Mouse (Mus musculus): ENCODE results near the gene Rgl1. TPM values are rescaled to one million over a fixed set of nuclear protein-coding genes. Genes with fewer than 3 reads are reported as not detected.
A peak's percentile ranks its signal among the peaks of the same experiment; 100 is the strongest.

The Rgl1 gene
- polyA plus RNA-seq, 1 experiment from 2014 or later, result 33.2 TPM

DNA sequence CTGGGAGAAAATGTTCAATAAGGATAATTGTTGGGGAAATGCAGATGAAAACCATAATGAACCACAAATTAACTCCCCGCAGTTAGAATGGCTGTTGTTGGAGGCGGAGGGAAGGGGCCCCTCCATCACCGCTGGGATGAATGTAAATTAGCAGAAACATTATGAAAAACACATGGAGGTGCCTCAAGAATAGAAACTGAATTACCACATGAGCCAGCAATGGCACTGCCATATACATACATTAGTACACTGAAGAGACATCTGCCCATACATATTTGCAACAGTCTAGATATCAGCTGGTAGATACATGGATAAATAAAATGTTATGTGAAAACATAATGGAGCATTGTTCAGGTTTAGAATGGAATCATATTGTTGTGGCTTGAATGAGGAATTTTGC lies 51.7 kb downstream of the Rgl1 start:
- Histone ChIP-seq H3K27ac (ENCODE audit: low read length) (no peak overlapping the region), H3K4me1 (ENCODE audit: insufficient read depth, low read depth, low read length) (no peaks in the 10 kb centered on the region; the same call in 1 of the 2 replicates), H3K9ac (replicated peaks; ENCODE audit: low read depth) (no peak overlapping the region), H3K4me3 (ENCODE audit: low read depth, low read length) (no peak overlapping the region), H3K4me2 (replicated peaks; ENCODE audit: low read depth, low read length) (no peak overlapping the region), H3K9me3 (ENCODE audit: low read length) (no peaks in the 10 kb centered on the region), H3K27me3 (replicated peaks; ENCODE audit: insufficient read depth, low read length) (no peaks in the 10 kb centered on the region), H3K36me3 (ENCODE audit: insufficient read depth, low read length) (no peaks in the 10 kb centered on the region)
- TF ChIP-seq CTCF (IDR thresholded peaks at IDR 0.05) (no peak), EP300 (IDR thresholded peaks at IDR 0.05) (no peak)
- ATAC-seq (no peak), DNase-seq (ENCODE audit: low spot score) (no peak)
- 90% methylated on average over 3 of the region's 3 CpGs for WGBS

DNA sequence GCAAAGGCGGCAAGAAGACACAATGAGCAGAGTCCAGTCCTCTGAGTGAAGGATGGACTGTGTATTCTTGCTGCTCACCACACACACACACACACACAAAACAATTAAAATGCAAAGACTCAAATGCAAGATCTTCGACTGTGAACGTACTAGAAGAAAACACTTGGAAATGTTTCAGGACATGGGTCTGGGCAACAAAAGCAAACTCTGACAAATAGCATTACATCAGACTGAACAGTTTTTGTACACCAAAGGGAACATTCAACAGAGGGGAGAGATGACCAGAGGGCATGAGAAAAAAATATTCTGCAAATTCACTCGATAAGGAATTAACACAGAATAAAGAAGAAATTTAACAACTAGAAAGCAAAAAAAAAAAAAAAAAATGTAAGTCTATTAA lies 52.2 kb downstream of the Rgl1 start:
- DNase-seq (ENCODE audit: low spot score) (no peak), ATAC-seq (no peak)
- Histone ChIP-seq H3K4me3 (ENCODE audit: low read depth, low read length) (no peak overlapping the region), H3K9ac (replicated peaks; ENCODE audit: low read depth) (no peak overlapping the region), H3K27ac (ENCODE audit: low read length) (no peak overlapping the region), H3K4me1 (ENCODE audit: insufficient read depth, low read depth, low read length) (no peaks in the 10 kb centered on the region; the same call in 1 of the 2 replicates), H3K4me2 (replicated peaks; ENCODE audit: low read depth, low read length) (no peak overlapping the region), H3K36me3 (ENCODE audit: insufficient read depth, low read length) (no peaks in the 10 kb centered on the region), H3K9me3 (ENCODE audit: low read length) (no peaks in the 10 kb centered on the region), H3K27me3 (replicated peaks; ENCODE audit: insufficient read depth, low read length) (no peaks in the 10 kb centered on the region)
- 88% methylated on average over 4 of the region's 4 CpGs for WGBS
- TF ChIP-seq CTCF (IDR thresholded peaks at IDR 0.05) (no peak), EP300 (IDR thresholded peaks at IDR 0.05) (no peak)

DNA sequence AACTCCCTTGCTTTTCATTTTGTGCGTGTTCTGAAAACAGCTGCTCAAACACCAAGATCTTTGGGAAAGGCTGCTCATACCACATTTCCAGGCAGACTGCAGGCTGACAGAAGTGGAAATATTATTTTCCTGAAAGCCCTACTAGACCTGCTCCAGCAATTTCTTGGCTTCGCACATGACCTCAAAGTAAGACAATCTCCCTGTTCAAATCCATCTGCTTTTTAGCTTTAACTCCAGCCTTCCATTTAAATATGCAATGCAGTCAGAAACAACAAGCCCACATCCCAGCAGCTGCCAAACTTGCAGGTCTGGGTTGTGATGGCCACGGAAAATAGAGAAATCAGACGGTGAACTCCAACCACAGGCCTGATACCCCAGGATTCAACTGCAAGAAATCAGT lies 55.1 kb downstream of the Rgl1 start:
- H3K36me3 ChIP-seq (ENCODE audit: insufficient read depth, low read length), result no peaks in the 10 kb centered on the region
- H3K9me3 ChIP-seq (ENCODE audit: low read length), result no peaks in the 10 kb centered on the region
- no peak overlapping the region for H3K27ac ChIP-seq (ENCODE audit: low read length)
- no peaks in the 10 kb centered on the region for H3K27me3 ChIP-seq (replicated peaks; ENCODE audit: insufficient read depth, low read length)
- H3K4me3 ChIP-seq (ENCODE audit: low read depth, low read length), result no peak overlapping the region
- H3K9ac ChIP-seq (replicated peaks; ENCODE audit: low read depth), result no peak overlapping the region
- H3K4me2 ChIP-seq (replicated peaks; ENCODE audit: low read depth, low read length), result no peak overlapping the region
- no peak for TF ChIP-seq EP300 (IDR thresholded peaks at IDR 0.05)
- no peak for TF ChIP-seq CTCF (IDR thresholded peaks at IDR 0.05)
- ATAC-seq (no peak), DNase-seq (ENCODE audit: low spot score) (no peak)
- WGBS, result 76% methylated on average over 4 of the region's 4 CpGs
- H3K4me1 ChIP-seq (ENCODE audit: insufficient read depth, low read depth, low read length), result no peaks in the 10 kb centered on the region

DNA sequence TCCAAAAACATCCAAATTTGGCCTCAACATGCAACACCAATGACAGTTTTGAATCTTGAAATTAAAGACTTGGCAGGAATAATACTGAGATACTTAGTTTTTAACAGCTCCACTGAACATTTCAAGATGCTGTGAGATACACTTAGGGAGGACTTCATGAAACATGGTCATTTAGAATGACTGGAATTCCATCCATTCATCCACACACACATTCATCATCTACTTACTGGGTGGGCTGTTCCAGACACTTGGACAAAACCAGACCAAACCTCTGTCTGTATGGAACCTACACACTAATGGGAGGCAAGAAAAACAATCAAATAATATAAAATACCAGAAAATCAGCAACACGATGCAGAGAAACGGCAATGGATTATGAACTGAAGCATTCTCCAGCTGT lies 58.6 kb downstream of the Rgl1 start:
- Histone ChIP-seq H3K9ac (replicated peaks; ENCODE audit: low read depth) (no peak overlapping the region), H3K36me3 (ENCODE audit: insufficient read depth, low read length) (no peaks in the 10 kb centered on the region), H3K9me3 (ENCODE audit: low read length) (no peaks in the 10 kb centered on the region), H3K27ac (ENCODE audit: low read length) (no peak overlapping the region), H3K4me2 (replicated peaks; ENCODE audit: low read depth, low read length) (no peak overlapping the region), H3K4me1 (ENCODE audit: insufficient read depth, low read depth, low read length) (no peaks in the 10 kb centered on the region), H3K4me3 (ENCODE audit: low read depth, low read length) (no peak overlapping the region), H3K27me3 (replicated peaks; ENCODE audit: insufficient read depth, low read length) (no peaks in the 10 kb centered on the region)
- no peak for ATAC-seq
- no peak for DNase-seq (ENCODE audit: low spot score)
- WGBS, result 66% methylated on average over 2 of the region's 2 CpGs
- TF ChIP-seq EP300 (IDR thresholded peaks at IDR 0.05), result no peak
- no peak for TF ChIP-seq CTCF (IDR thresholded peaks at IDR 0.05)

GRCm38 (mm10) chr1:152703941-152704340 lies 62.2 kb downstream of the Rgl1 start:
- TF ChIP-seq EP300 (IDR thresholded peaks at IDR 0.05) (no peak), CTCF (IDR thresholded peaks at IDR 0.05) (no peak)
- ATAC-seq (0 out of 2 replicates have a peak, but pooled peaks have one; percentile 6), DNase-seq (ENCODE audit: low spot score) (no peak)
- Histone ChIP-seq H3K36me3 (ENCODE audit: insufficient read depth, low read length) (no peaks in the 10 kb centered on the region), H3K27me3 (replicated peaks; ENCODE audit: insufficient read depth, low read length) (no peaks in the 10 kb centered on the region), H3K4me2 (replicated peaks; ENCODE audit: low read depth, low read length) (no peak overlapping the region), H3K9me3 (ENCODE audit: low read length) (no peaks in the 10 kb centered on the region), H3K27ac (ENCODE audit: low read length) (no peak overlapping the region), H3K4me1 (ENCODE audit: insufficient read depth, low read depth, low read length) (no peaks in the 10 kb centered on the region), H3K4me3 (ENCODE audit: low read depth, low read length) (no peak overlapping the region), H3K9ac (replicated peaks; ENCODE audit: low read depth) (no peak overlapping the region)
- 34% methylated on average over 6 of the region's 6 CpGs for WGBS

- H3K27me3 ChIP-seq (replicated peaks; ENCODE audit: insufficient read depth, low read length), result no peaks in the 10 kb centered on the region
- no peak overlapping the region for H3K4me2 ChIP-seq (replicated peaks; ENCODE audit: low read depth, low read length)
- DNase-seq (ENCODE audit: low spot score) (no peak), ATAC-seq (peak; percentile 57)
- no peak overlapping the region for H3K9ac ChIP-seq (replicated peaks; ENCODE audit: low read depth)
- H3K9me3 ChIP-seq (ENCODE audit: low read length), result no peaks in the 10 kb centered on the region
- no peaks in the 10 kb centered on the region for H3K36me3 ChIP-seq (ENCODE audit: insufficient read depth, low read length)
- TF ChIP-seq CTCF (IDR thresholded peaks at IDR 0.05), result no peak
- TF ChIP-seq EP300 (IDR thresholded peaks at IDR 0.05), result no peak
- H3K4me3 ChIP-seq (ENCODE audit: low read depth, low read length), result no peak overlapping the region
- 54% methylated on average over 6 of the region's 6 CpGs for WGBS
- H3K27ac ChIP-seq (ENCODE audit: low read length), result no peak overlapping the region
- no peaks in the 10 kb centered on the region for H3K4me1 ChIP-seq (ENCODE audit: insufficient read depth, low read depth, low read length)
Observed at GRCm38 (mm10) chr1:152702920-152703319, 63.2 kb downstream of the Rgl1 start.

DNA sequence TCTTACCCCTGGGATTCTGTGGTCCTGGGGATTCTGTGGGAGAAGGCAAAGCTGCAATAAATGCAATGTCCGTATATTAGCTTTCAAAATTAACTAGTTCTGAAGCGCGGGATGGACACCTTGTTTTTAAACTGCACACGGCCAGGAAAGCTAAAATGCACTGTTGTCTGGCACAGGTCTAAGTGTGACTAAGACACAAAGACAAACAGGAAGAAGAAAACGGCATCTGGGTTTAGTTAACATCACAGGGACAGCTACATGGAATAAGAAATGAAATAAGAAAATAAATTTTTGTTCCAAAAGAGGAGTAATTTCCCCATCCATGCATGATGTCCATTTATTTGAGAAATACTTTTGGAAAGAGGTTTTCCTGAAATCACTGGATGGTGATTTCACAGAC lies 65.1 kb downstream of the Rgl1 start:
- Histone ChIP-seq H3K9ac (replicated peaks; ENCODE audit: low read depth) (no peak overlapping the region), H3K4me1 (ENCODE audit: insufficient read depth, low read depth, low read length) (no peaks in the 10 kb centered on the region), H3K27ac (ENCODE audit: low read length) (no peak overlapping the region), H3K4me3 (ENCODE audit: low read depth, low read length) (no peak overlapping the region), H3K9me3 (ENCODE audit: low read length) (no peaks in the 10 kb centered on the region), H3K27me3 (replicated peaks; ENCODE audit: insufficient read depth, low read length) (no peaks in the 10 kb centered on the region), H3K36me3 (ENCODE audit: insufficient read depth, low read length) (no peaks in the 10 kb centered on the region), H3K4me2 (replicated peaks; ENCODE audit: low read depth, low read length) (no peak overlapping the region)
- DNase-seq (ENCODE audit: low spot score) (no peak), ATAC-seq (no peak)
- WGBS, result 85% methylated on average over 5 of the region's 5 CpGs
- TF ChIP-seq CTCF (IDR thresholded peaks at IDR 0.05) (no peak), EP300 (IDR thresholded peaks at IDR 0.05) (no peak)
